Mouse (Mus musculus): Measurements from ENCODE around the gene Gprc5a. TPM values are rescaled to one million over a fixed set of nuclear protein-coding genes. Genes with fewer than 3 reads are reported as not detected.

Gene Gprc5a
- under 1 TPM in 1 of 4 experiments, not detected in 3; 0.21 TPM for total RNA-seq (2022)

GRCm38 (mm10) chr6:135065236-135065957 lies at the start of gene Gprc5a:
Gprc5a (plus strand) TSS chr6:135065651.
- DNase-seq (ENCODE audit: low spot score in 2 of 2), result no peak

- no peak for DNase-seq (ENCODE audit: low spot score in 2 of 2)
These were observed 48.2 kb upstream of the Gprc5a start for GRCm38 (mm10) chr6:135017211-135017610.

GRCm38 (mm10) chr6:135019564-135019963 lies 45.9 kb upstream of the Gprc5a start:
- DNase-seq (ENCODE audit: low spot score in 2 of 2), result no peak

GRCm38 (mm10) chr6:135021633-135022032 lies 43.8 kb upstream of the Gprc5a start:
- DNase-seq (ENCODE audit: low spot score in 2 of 2), result no peak

GRCm38 (mm10) chr6:135023379-135023778 lies 42.1 kb upstream of the Gprc5a start:
- DNase-seq (ENCODE audit: low spot score in 2 of 2), result no peak

GRCm38 (mm10) chr6:135024781-135025420 lies 40.5 kb upstream of the Gprc5a start:
- DNase-seq (ENCODE audit: low spot score in 2 of 2), result no peak

GRCm38 (mm10) chr6:135026232-135026631 lies 39.2 kb upstream of the Gprc5a start:
- no peak for DNase-seq (ENCODE audit: low spot score in 2 of 2)

- DNase-seq (ENCODE audit: low spot score in 2 of 2), result no peak
These were observed 38.7 kb upstream of the Gprc5a start for GRCm38 (mm10) chr6:135026755-135027154.

GRCm38 (mm10) chr6:135029246-135029645 lies 36.2 kb upstream of the Gprc5a start:
- DNase-seq (ENCODE audit: low spot score in 2 of 2), result no peak

- no peak for DNase-seq (ENCODE audit: low spot score in 2 of 2)
These were observed 26.8 kb upstream of the Gprc5a start for GRCm38 (mm10) chr6:135038674-135039073.

GRCm38 (mm10) chr6:135040275-135040871 lies 25.1 kb upstream of the Gprc5a start:
- DNase-seq (ENCODE audit: low spot score in 2 of 2), result no peak

- DNase-seq (ENCODE audit: low spot score in 2 of 2), result no peak
These were observed 23.5 kb upstream of the Gprc5a start for GRCm38 (mm10) chr6:135041930-135042329.

GRCm38 (mm10) chr6:135047276-135047675 lies 18.2 kb upstream of the Gprc5a start:
- no peak for DNase-seq (ENCODE audit: low spot score in 2 of 2)

GRCm38 (mm10) chr6:135048509-135048908 lies 16.9 kb upstream of the Gprc5a start:
- DNase-seq (ENCODE audit: low spot score in 2 of 2), result no peak

- peak; percentile 18 to 28 for DNase-seq (ENCODE audit: low spot score in 2 of 2)
These were observed 16.5 kb upstream of the Gprc5a start for GRCm38 (mm10) chr6:135048956-135049355.

- no peak for DNase-seq (ENCODE audit: low spot score in 2 of 2)
These were observed 11.7 kb upstream of the Gprc5a start for GRCm38 (mm10) chr6:135053789-135054188.

GRCm38 (mm10) chr6:135055882-135056281 lies 9.6 kb upstream of the Gprc5a start:
- no peak for DNase-seq (ENCODE audit: low spot score in 2 of 2)

- no peak for DNase-seq (ENCODE audit: low spot score in 2 of 2)
These were observed 4.7 kb upstream of the Gprc5a start for GRCm38 (mm10) chr6:135060728-135061127.

- DNase-seq (ENCODE audit: low spot score in 2 of 2), result no peak
These were observed 830 bp upstream of the Gprc5a start for GRCm38 (mm10) chr6:135064621-135065020.

GRCm38 (mm10) chr6:135066795-135067445 lies 1.5 kb downstream of the Gprc5a start:
- no peak for DNase-seq (ENCODE audit: low spot score in 2 of 2)

GRCm38 (mm10) chr6:135068221-135068620 lies 2.8 kb downstream of the Gprc5a start:
- DNase-seq (ENCODE audit: low spot score in 2 of 2), result no peak

- no peak for DNase-seq (ENCODE audit: low spot score in 2 of 2)
These were observed 4.4 kb downstream of the Gprc5a start for GRCm38 (mm10) chr6:135069856-135070255.

Data from layer of hippocampus, adult 8-10 months (tissue).